ENCODE assay signal across 7 mouse cellular contexts in genomic region chr11:96621167-96621566, GRCm38 (mm10).
DNase-seq lines count a peak whose midpoint lies in the region; ATAC-seq and TF ChIP-seq lines count a peak whose summit lies in the region.

No protein-coding gene starts in this region.

- peak; percentile 85 for TF ChIP-seq CTCF in E14TG2a.4 (conservative IDR thresholded peaks at IDR 0.05; ENCODE audit: low read length)
- TF ChIP-seq CTCF in midbrain, postnatal 0 days (IDR thresholded peaks at IDR 0.05): peak; percentile 91

- no peak for ATAC-seq in hindbrain, embryonic 11.5 days (ENCODE audit: low FRiP score)
- ATAC-seq in midbrain, postnatal 0 days (ENCODE audit: low FRiP score): no peak

- 0 out of 2 replicates have a peak overlapping the region, but pooled peaks have one; percentile 60 for H3K27ac ChIP-seq in hindbrain, embryonic 11.5 days (ENCODE audit: low read depth, low read length)
- H3K27ac ChIP-seq in midbrain, postnatal 0 days (ENCODE audit: low read depth, low read length): no peak overlapping the region

- H3K36me3 ChIP-seq in E14TG2a.4 (ENCODE audit: insufficient read depth, low read length): no peaks in the 10 kb centered on the region
- H3K36me3 ChIP-seq in hindbrain, embryonic 11.5 days (ENCODE audit: control insufficient read depth, insufficient read depth, low read length): no peaks in the 10 kb centered on the region
- no peaks in the 10 kb centered on the region for H3K36me3 ChIP-seq in midbrain, postnatal 0 days (ENCODE audit: insufficient read depth, low read length)

- peaks cover 28% of the 10 kb centered on the region for H3K4me1 ChIP-seq in E14TG2a.4 (replicated peaks; ENCODE audit: low read depth, low read length)
- H3K4me1 ChIP-seq in hindbrain, embryonic 11.5 days (replicated peaks; ENCODE audit: control insufficient read depth, insufficient read depth, low read length): peaks cover 2% of the 10 kb centered on the region; the same call in 1 of the 2 replicates
- H3K4me1 ChIP-seq in midbrain, postnatal 0 days (ENCODE audit: insufficient read depth, low read length): no peaks in the 10 kb centered on the region

- no peak overlapping the region for H3K4me3 ChIP-seq in E14TG2a.4 (replicated peaks; ENCODE audit: low read length)
- H3K4me3 ChIP-seq in hindbrain, embryonic 11.5 days (ENCODE audit: low read depth, low read length): no peak overlapping the region
- no peak overlapping the region for H3K4me3 ChIP-seq in midbrain, postnatal 0 days (ENCODE audit: low read depth, low read length)

- WGBS in hindbrain, embryonic 11.5 days: 29% methylated on average over 4 of the region's 4 CpGs
- 26% methylated on average over 4 of the region's 4 CpGs for WGBS in midbrain, postnatal 0 days

- peak; percentile 84 to 90 for DNase-seq in adrenal gland, adult 18-20 months (ENCODE audit: low spot score in 2 of 2)
- peak; percentile 91 for DNase-seq in embryo, embryonic 10.5 days (ENCODE audit: low spot score)
- peak; percentile 88 for DNase-seq in hindbrain, embryonic 11.5 days (ENCODE audit: low spot score)
- DNase-seq in layer of hippocampus, postnatal 25 days (ENCODE audit: extremely low spot score in 1 of 2, low spot score in 1 of 2): peak; percentile 58 to 90
- DNase-seq in midbrain, postnatal 0 days (ENCODE audit: low spot score): peak; percentile 92
- DNase-seq in spleen, postnatal 36 days (ENCODE audit: low spot score in 2 of 2): peak; percentile 14 to 26

- H3K4me2 ChIP-seq in hindbrain, embryonic 11.5 days (replicated peaks; ENCODE audit: low read depth, low read length): no peak overlapping the region; the same call in 1 of the 2 replicates
- no peak overlapping the region for H3K4me2 ChIP-seq in midbrain, postnatal 0 days (ENCODE audit: low read depth, low read length, poor library complexity, severe bottlenecking)

- no peaks in the 10 kb centered on the region for H3K27me3 ChIP-seq in E14TG2a.4 (ENCODE audit: insufficient read depth, low read length)
- H3K27me3 ChIP-seq in hindbrain, embryonic 11.5 days (ENCODE audit: control insufficient read depth, insufficient read depth, low read length): no peaks in the 10 kb centered on the region
- peaks cover 4% of the 10 kb centered on the region; the same call in 1 of the 2 replicates for H3K27me3 ChIP-seq in midbrain, postnatal 0 days (ENCODE audit: insufficient read depth, low read length)

- no peaks in the 10 kb centered on the region for H3K9me3 ChIP-seq in E14TG2a.4 (ENCODE audit: low read length)
- H3K9me3 ChIP-seq in hindbrain, embryonic 11.5 days (ENCODE audit: control insufficient read depth, low read length): no peaks in the 10 kb centered on the region
- no peaks in the 10 kb centered on the region for H3K9me3 ChIP-seq in midbrain, postnatal 0 days (ENCODE audit: low read length)

- no peak overlapping the region for H3K9ac ChIP-seq in hindbrain, embryonic 11.5 days (ENCODE audit: low read depth, low read length)
- H3K9ac ChIP-seq in midbrain, postnatal 0 days (replicated peaks; ENCODE audit: low read length, poor library complexity, severe bottlenecking): no peak overlapping the region

Comparison
In these comparisons a context has a peak if more than half of its experiments do, and no peak if none do; other contexts are left out.
1. DNase-seq: peak in every context shown above with its lines; median percentile 92 in midbrain, postnatal 0 days; 91 in embryo, embryonic 10.5 days; 88 in hindbrain, embryonic 11.5 days; 87 in adrenal gland, adult 18-20 months; 74 in layer of hippocampus, postnatal 25 days; 20 in spleen, postnatal 36 days.